Mouse (Mus musculus): ENCODE results near the gene Gm11937. TPM values are rescaled to one million over a fixed set of nuclear protein-coding genes. Genes with fewer than 3 reads are reported as not detected.

The Gm11937 gene
- not detected in 2 replicates for polyA plus RNA-seq (2015; fragmentation: Nextera tagmentation; extraction: Ambion mirVana)

DNA sequence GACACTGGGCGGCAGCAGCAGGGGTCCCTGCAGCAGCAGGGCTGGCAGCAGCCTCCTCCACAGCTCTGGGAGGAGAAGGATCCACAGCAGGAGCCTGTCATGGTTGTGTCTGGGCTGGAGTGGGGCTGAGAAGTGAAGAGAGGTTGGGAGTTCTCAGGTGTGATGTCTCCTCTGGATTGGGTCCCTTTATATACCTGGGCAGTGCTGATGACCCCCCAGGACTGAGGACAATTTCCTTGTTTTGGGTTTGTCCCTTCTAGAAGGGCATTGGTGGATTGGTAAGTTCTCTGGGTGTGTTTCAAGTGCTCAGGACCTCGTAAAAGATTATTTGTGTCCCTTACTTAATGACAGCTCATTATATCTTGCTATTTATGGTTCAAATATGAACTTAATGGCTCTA lies at the start of gene Gm11937:
TSS of gene Gm11937 (minus strand) at position 101 of the 400 bp plus-strand sequence.

GRCm38 (mm10) chr11:99658467-99659010 lies 48.5 kb upstream of the Gm11937 start, which contains the start of gene Gm11563:
Gene Gm11563, minus strand, starts transcription at chr11:99658960.

GRCm38 (mm10) chr11:99650136-99650535 lies 40.1 kb upstream of the Gm11937 start, which contains the start of gene Gm11555:
Gene Gm11555, minus strand, starts transcription at chr11:99650236.

GRCm38 (mm10) chr11:99643635-99644139 lies 33.7 kb upstream of the Gm11937 start, which contains the start of gene Krtap4-7:
Gene Krtap4-7, minus strand, starts transcription at chr11:99644089.

DNA sequence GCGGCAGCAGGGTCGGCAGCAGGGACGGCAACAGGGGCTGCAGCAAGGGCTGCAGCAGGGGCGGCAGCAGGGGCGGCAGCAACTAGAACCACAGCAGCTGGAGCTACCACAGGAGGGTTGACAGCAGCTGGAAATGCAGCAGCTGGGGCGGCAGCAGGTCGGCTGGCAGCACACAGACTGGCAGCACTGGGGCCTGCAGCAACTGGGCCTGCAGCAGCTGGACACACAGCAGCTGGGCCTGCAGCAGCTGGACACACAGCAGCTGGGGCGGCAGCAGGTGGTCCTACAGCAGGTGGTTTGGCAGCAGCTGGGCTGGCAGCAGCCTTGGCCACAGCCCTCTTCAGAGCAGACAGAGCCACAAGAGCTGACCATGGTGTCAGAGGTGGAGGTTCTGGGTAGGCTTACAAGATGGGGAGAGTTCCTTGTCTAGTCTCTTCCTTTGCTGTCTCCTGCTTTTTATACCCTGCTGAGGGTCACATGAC lies 24.7 kb upstream of the Gm11937 start, which contains the start of gene Krtap4-2:
TSS of gene Krtap4-2 (minus strand) at position 432 of the 482 bp plus-strand sequence.

GRCm38 (mm10) chr11:99628138-99628537 lies 18.1 kb upstream of the Gm11937 start, which contains the start of gene Krtap4-1:
Gene Krtap4-1, minus strand, starts transcription at chr11:99628238.

DNA sequence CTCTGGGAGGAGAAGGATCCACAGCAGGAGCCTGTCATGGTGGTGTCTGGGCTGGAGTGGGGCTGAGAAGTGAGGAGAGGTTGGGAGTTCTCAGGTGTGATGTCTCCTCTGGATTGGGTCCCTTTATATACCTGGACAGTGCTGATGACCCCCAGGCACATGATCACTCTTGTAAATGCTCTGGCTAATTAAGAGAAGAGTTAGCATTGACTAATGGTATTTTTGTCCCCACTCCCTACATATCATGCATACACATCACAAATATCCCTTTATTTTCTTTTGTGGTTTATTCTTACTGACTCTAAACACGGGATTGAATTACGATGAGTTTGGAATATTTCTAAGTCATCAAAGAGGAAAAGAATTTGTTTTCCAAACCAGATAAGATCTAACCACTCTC lies 10.3 kb upstream of the Gm11937 start, which contains the start of gene Gm11562:
TSS of gene Gm11562 (minus strand) at position 101 of the 400 bp plus-strand sequence.

DNA sequence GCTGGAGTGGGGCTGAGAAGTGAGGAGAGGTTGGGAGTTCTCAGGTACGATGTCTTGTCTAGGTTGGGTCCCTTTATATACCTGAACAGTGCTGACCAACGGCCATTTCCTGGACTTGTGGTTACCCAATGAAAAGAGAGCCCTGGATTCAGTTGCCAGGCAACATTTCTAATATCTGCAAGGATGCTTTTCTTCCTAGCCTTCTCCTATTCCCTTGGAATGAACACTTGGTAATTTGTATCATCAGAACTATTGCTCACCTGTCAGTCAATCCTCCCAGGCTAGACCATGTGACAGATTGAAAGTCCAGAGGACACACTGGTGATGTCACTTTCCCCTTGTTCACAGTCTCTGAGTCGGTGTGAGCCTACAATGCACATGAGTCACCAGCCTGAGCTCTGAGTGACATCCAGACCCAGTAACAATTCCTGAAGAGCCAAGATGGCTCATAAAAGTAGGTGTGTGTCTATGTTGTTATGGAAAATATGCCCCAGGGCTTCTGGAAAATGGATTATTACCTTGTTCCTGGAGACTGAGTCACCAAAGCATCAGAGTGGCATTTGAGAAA lies 4.9 kb upstream of the Gm11937 start, which contains the start of gene Krtap2-4:
TSS of gene Krtap2-4 (minus strand) at position 51 of the 568 bp plus-strand sequence.

DNA sequence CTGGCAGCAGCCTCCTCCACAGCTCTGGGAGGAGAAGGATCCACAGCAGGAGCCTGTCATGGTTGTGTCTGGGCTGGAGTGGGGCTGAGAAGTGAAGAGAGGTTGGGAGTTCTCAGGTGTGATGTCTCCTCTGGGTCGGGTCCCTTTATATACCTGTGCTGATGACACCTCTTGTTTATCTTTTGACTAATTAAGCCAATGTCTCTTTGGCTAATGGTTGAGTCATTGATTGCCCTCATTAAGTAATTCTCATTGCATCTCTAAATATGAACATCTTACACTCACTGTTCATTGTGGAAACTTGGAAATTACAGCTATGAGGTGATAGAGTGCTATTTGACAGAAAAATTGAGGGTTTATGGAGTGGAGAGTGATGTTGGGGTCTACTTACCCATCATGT lies 6.8 kb downstream of the Gm11937 start, which contains the start of gene Gm11938:
TSS of gene Gm11938 (minus strand) at position 101 of the 400 bp plus-strand sequence.

DNA sequence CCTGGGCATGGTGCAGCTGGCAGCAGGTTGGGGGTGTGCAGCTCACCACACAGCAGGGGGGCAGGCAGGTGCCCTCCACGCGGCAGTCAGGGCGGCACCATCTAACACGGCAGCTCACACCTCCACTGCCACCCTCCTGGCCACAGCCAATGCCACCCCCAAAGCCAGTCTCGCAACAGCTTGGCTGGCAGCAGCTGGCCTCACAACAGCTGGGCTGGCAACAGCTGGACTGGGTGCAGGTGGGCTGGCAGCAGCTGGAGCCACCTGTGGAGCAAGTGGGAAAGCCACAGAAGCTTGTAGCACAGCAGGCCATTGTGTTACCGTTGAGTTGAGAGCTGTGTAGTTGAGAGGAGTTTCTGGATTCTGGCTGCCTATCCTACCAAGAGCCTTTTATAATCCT lies 12.2 kb downstream of the Gm11937 start, which contains the start of gene Krtap9-3:
TSS of gene Krtap9-3 (minus strand) at position 364 of the 400 bp plus-strand sequence.

DNA sequence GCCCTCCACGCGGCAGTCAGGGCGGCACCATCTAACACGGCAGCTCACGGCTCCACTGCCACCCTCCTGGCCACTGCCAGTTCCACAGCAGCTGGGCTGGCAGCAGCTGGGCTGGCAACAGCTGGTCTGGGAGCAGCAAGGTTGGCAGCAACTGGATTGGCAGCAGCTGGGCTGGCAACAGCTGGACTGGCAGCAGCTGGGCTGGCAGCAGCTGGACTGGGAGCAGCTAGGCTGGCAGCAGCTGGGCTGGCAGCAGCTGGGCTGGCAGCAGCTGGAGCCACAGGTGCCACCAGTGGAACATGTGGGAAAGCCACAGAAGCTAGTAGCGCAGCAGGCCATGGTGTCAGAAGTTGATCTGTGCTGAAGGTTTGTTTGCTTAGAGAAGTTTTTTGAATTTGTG lies 19.0 kb downstream of the Gm11937 start, which contains the start of gene Krtap1-3:
TSS of gene Krtap1-3 (minus strand) at position 359 of the 400 bp plus-strand sequence.

GRCm38 (mm10) chr11:99583245-99583704 lies 26.7 kb downstream of the Gm11937 start, which contains the start of gene Krtap1-4:
Gene Krtap1-4, minus strand, starts transcription at chr11:99583654.

DNA sequence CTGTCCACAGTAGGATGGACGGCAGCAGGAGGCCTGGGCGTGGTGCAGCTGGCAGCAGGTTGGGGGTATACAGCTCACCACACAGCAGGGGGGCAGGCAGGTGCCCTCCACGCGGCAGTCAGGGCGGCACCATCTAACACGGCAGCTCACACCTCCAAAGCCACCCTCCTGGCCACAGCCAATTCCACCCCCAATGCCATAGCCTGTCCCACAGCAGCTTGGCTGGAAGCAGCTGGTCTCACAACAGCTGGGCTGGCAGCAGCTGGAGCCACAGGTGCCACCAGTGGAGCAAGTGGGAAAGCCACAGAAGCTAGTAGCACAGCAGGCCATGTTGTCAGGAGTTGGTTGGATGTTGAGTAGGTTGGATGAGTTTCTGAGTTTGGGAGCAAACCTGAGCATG lies 29.4 kb downstream of the Gm11937 start, which contains the start of gene Krtap1-5:
TSS of gene Krtap1-5 (minus strand) at position 381 of the 400 bp plus-strand sequence.

DNA sequence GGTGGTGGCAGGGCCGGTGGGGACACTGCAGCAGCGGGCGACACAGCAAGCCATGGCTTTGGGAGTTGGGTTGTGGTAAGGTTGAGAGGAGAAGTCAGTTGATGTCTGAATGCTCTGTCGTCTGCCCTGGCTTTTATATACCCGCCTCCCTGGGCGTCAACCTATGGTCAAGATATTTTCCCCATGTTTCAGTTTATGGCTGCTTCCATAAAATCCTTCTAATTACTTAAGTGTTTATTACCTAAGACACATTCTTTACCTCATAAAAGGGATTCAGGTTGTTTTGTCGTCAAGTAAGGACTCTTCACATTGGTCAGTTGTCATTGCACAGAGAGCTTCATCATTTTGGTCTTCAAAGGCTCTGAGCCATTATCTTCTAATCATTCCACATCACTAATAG lies 43.5 kb downstream of the Gm11937 start, which contains the start of gene Krtap3-1:
TSS of gene Krtap3-1 (minus strand) at position 101 of the 400 bp plus-strand sequence.

Other genes with a start within 250 kb of the Gm11937 start
- not detected in 2 replicates for gene Krt28, start 235.3 kb downstream of the Gm11937 start, polyA plus RNA-seq (2015; fragmentation: Nextera tagmentation; extraction: Ambion mirVana)
- gene Krt10, start 220.8 kb downstream of the Gm11937 start, polyA plus RNA-seq (2015; fragmentation: Nextera tagmentation; extraction: Ambion mirVana), result 12.9 and 155 TPM in 2 replicates
- 2.1 TPM in 1 of 2 replicates, not detected in the other for gene Krt12, start 187.9 kb downstream of the Gm11937 start, polyA plus RNA-seq (2015; fragmentation: Nextera tagmentation; extraction: Ambion mirVana)
- 0.13 TPM in 1 of 2 replicates, not detected in the other for gene Krt20, start 172.0 kb downstream of the Gm11937 start, polyA plus RNA-seq (2015; fragmentation: Nextera tagmentation; extraction: Ambion mirVana)
- 3.5 TPM in 1 of 2 replicates, not detected in the other for gene Krt23, start 117.1 kb downstream of the Gm11937 start, polyA plus RNA-seq (2015; fragmentation: Nextera tagmentation; extraction: Ambion mirVana)
- gene Krt39, start 88.9 kb downstream of the Gm11937 start, polyA plus RNA-seq (2015; fragmentation: Nextera tagmentation; extraction: Ambion mirVana), result not detected in 2 replicates
- gene Krt40, start 67.0 kb downstream of the Gm11937 start, polyA plus RNA-seq (2015; fragmentation: Nextera tagmentation; extraction: Ambion mirVana), result not detected in 2 replicates
- not detected in 2 replicates for gene Krtap3-3, start 59.3 kb downstream of the Gm11937 start, polyA plus RNA-seq (2015; fragmentation: Nextera tagmentation; extraction: Ambion mirVana)
- gene Krtap3-2, start 53.3 kb downstream of the Gm11937 start, polyA plus RNA-seq (2015; fragmentation: Nextera tagmentation; extraction: Ambion mirVana), result not detected in 2 replicates
- gene Gm11939, start 50.7 kb downstream of the Gm11937 start, polyA plus RNA-seq (2015; fragmentation: Nextera tagmentation; extraction: Ambion mirVana), result not detected in 2 replicates
- gene Krtap3-1, start 43.6 kb downstream of the Gm11937 start, polyA plus RNA-seq (2015; fragmentation: Nextera tagmentation; extraction: Ambion mirVana), result not detected in 2 replicates
- not detected in 2 replicates for gene Krtap1-5, start 29.2 kb downstream of the Gm11937 start, polyA plus RNA-seq (2015; fragmentation: Nextera tagmentation; extraction: Ambion mirVana)
- not detected in 2 replicates for gene Krtap1-4, start 26.5 kb downstream of the Gm11937 start, polyA plus RNA-seq (2015; fragmentation: Nextera tagmentation; extraction: Ambion mirVana)
- gene Krtap1-3, start 18.9 kb downstream of the Gm11937 start, polyA plus RNA-seq (2015; fragmentation: Nextera tagmentation; extraction: Ambion mirVana), result not detected in 2 replicates
- not detected in 2 replicates for gene Krtap9-3, start 12.1 kb downstream of the Gm11937 start, polyA plus RNA-seq (2015; fragmentation: Nextera tagmentation; extraction: Ambion mirVana)
- not detected in 2 replicates for gene Gm11938, start 6.9 kb downstream of the Gm11937 start, polyA plus RNA-seq (2015; fragmentation: Nextera tagmentation; extraction: Ambion mirVana)
- not detected in 2 replicates for gene Krtap2-4, start 4.7 kb upstream of the Gm11937 start, polyA plus RNA-seq (2015; fragmentation: Nextera tagmentation; extraction: Ambion mirVana)
- gene Gm11562, start 10.2 kb upstream of the Gm11937 start, polyA plus RNA-seq (2015; fragmentation: Nextera tagmentation; extraction: Ambion mirVana), result not detected in 2 replicates
- not detected in 2 replicates for gene Krtap4-1, start 18.0 kb upstream of the Gm11937 start, polyA plus RNA-seq (2015; fragmentation: Nextera tagmentation; extraction: Ambion mirVana)
- not detected in 2 replicates for gene Krtap4-2, start 24.9 kb upstream of the Gm11937 start, polyA plus RNA-seq (2015; fragmentation: Nextera tagmentation; extraction: Ambion mirVana)
- gene Krtap4-7, start 33.9 kb upstream of the Gm11937 start, polyA plus RNA-seq (2015; fragmentation: Nextera tagmentation; extraction: Ambion mirVana), result not detected in 2 replicates
- not detected in 2 replicates for gene Gm11555, start 40.0 kb upstream of the Gm11937 start, polyA plus RNA-seq (2015; fragmentation: Nextera tagmentation; extraction: Ambion mirVana)
- not detected in 2 replicates for gene Gm11563, start 48.8 kb upstream of the Gm11937 start, polyA plus RNA-seq (2015; fragmentation: Nextera tagmentation; extraction: Ambion mirVana)
- not detected in 2 replicates for gene Krtap4-6, start 55.8 kb upstream of the Gm11937 start, polyA plus RNA-seq (2015; fragmentation: Nextera tagmentation; extraction: Ambion mirVana)
- gene Gm14190, start 80.6 kb upstream of the Gm11937 start, polyA plus RNA-seq (2015; fragmentation: Nextera tagmentation; extraction: Ambion mirVana), result not detected in 2 replicates
- gene Gm14180, start 124.1 kb upstream of the Gm11937 start, polyA plus RNA-seq (2015; fragmentation: Nextera tagmentation; extraction: Ambion mirVana), result not detected in 2 replicates
- gene Gm11595, start 162.7 kb upstream of the Gm11937 start, polyA plus RNA-seq (2015; fragmentation: Nextera tagmentation; extraction: Ambion mirVana), result not detected in 2 replicates
- not detected in 2 replicates for gene Krtap4-8, start 170.5 kb upstream of the Gm11937 start, polyA plus RNA-seq (2015; fragmentation: Nextera tagmentation; extraction: Ambion mirVana)
- gene Krtap4-9, start 175.0 kb upstream of the Gm11937 start, polyA plus RNA-seq (2015; fragmentation: Nextera tagmentation; extraction: Ambion mirVana), result not detected in 2 replicates
- gene Gm11596, start 183.3 kb upstream of the Gm11937 start, polyA plus RNA-seq (2015; fragmentation: Nextera tagmentation; extraction: Ambion mirVana), result not detected in 2 replicates
- not detected in 2 replicates for gene Gm11569, start 188.7 kb upstream of the Gm11937 start, polyA plus RNA-seq (2015; fragmentation: Nextera tagmentation; extraction: Ambion mirVana)
- not detected in 2 replicates for gene Gm11554, start 194.3 kb upstream of the Gm11937 start, polyA plus RNA-seq (2015; fragmentation: Nextera tagmentation; extraction: Ambion mirVana)
- not detected in 2 replicates for gene Krtap4-13, start 199.7 kb upstream of the Gm11937 start, polyA plus RNA-seq (2015; fragmentation: Nextera tagmentation; extraction: Ambion mirVana)
- not detected in 2 replicates for gene Gm11564, start 205.5 kb upstream of the Gm11937 start, polyA plus RNA-seq (2015; fragmentation: Nextera tagmentation; extraction: Ambion mirVana)
- not detected in 2 replicates for gene 2300003K06Rik, start 227.9 kb upstream of the Gm11937 start, polyA plus RNA-seq (2015; fragmentation: Nextera tagmentation; extraction: Ambion mirVana)
- not detected in 2 replicates for gene Krtap4-16, start 241.4 kb upstream of the Gm11937 start, polyA plus RNA-seq (2015; fragmentation: Nextera tagmentation; extraction: Ambion mirVana)
- not detected in 2 replicates for gene Gm11568, start 247.7 kb upstream of the Gm11937 start, polyA plus RNA-seq (2015; fragmentation: Nextera tagmentation; extraction: Ambion mirVana)